26 mouse cellular contexts compared by ENCODE assay signal in genomic region chr15:81661701-81662100, GRCm38 (mm10).
"Had no signal": no experiment of that assay in that cellular context is flagged by ENCODE, and none has a peak within 500 bp of the region (broad histone marks: within the 10 kb centered on the region; RNA-seq: fewer than 3 reads in every experiment).

No protein-coding gene starts in this region.

- H3K36me3 ChIP-seq: heart, embryonic 13.5 days; heart, embryonic 15.5 days; hindbrain, embryonic 13.5 days; hindbrain, embryonic 15.5 days; kidney, embryonic 15.5 days; limb, embryonic 13.5 days; limb, embryonic 15.5 days; liver, embryonic 12.5 days had no signal

- H3K4me3 ChIP-seq: heart, adult 2 months; heart, embryonic 13.5 days; heart, embryonic 15.5 days; hindbrain, embryonic 13.5 days; hindbrain, embryonic 15.5 days; kidney, embryonic 15.5 days; limb, embryonic 13.5 days; limb, embryonic 15.5 days; liver, embryonic 12.5 days had no signal

- ATAC-seq: hindbrain, postnatal 0 days; intestine, embryonic 16.5 days; liver, embryonic 12.5 days had no signal

- DNase-seq: gastrocnemius, postnatal 14 days; gastrocnemius, postnatal 36 days; heart, adult 11 months; heart, adult 2 months; heart, postnatal 14 days; heart, postnatal 36 days; kidney, adult 11 months; kidney, adult 2 months; kidney, adult 9 months; kidney, postnatal 14 days; kidney, postnatal 36 days; layer of hippocampus, adult 9-11 months; layer of hippocampus, postnatal 36 days; left cerebral cortex, postnatal 4 days had no signal

- H3K9ac ChIP-seq: heart, embryonic 13.5 days; heart, embryonic 15.5 days; hindbrain, embryonic 13.5 days; hindbrain, embryonic 15.5 days; kidney, embryonic 15.5 days; limb, embryonic 13.5 days; limb, embryonic 15.5 days; liver, embryonic 12.5 days had no signal

- H3K9me3 ChIP-seq: heart, embryonic 13.5 days; heart, embryonic 15.5 days; hindbrain, embryonic 13.5 days; hindbrain, embryonic 15.5 days; kidney, embryonic 15.5 days; limb, embryonic 13.5 days; limb, embryonic 15.5 days; liver, embryonic 12.5 days had no signal

- H3K4me2 ChIP-seq: heart, embryonic 11.5 days; heart, embryonic 13.5 days; heart, embryonic 15.5 days; hindbrain, embryonic 13.5 days; hindbrain, embryonic 15.5 days; kidney, embryonic 15.5 days; limb, embryonic 13.5 days; limb, embryonic 15.5 days; liver, embryonic 12.5 days had no signal

- H3K27me3 ChIP-seq: heart, embryonic 13.5 days; heart, embryonic 15.5 days; hindbrain, embryonic 13.5 days; hindbrain, embryonic 15.5 days; kidney, embryonic 15.5 days; limb, embryonic 13.5 days; limb, embryonic 15.5 days; liver, embryonic 12.5 days had no signal

- H3K27ac ChIP-seq: heart, adult 2 months; heart, embryonic 13.5 days; heart, embryonic 15.5 days; hindbrain, embryonic 13.5 days; hindbrain, embryonic 15.5 days; hindbrain, postnatal 0 days; kidney, embryonic 15.5 days; kidney, postnatal 0 days; limb, embryonic 13.5 days; limb, embryonic 15.5 days; liver, embryonic 12.5 days had no signal
